Mouse (Mus musculus): ENCODE measurements around the gene Tmem175. TPM values are rescaled to one million over a fixed set of nuclear protein-coding genes. Genes with fewer than 3 reads are reported as not detected.

The Tmem175 gene
- polyA plus RNA-seq, 1 experiment from 2014 or later = 28.1 TPM

- peak overlapping the region; percentile 66; the same call in 1 of the 2 replicates for H3K9ac ChIP-seq
- peaks cover 19% of the 10 kb centered on the region for H3K36me3 ChIP-seq
- peak overlapping the region; percentile 52 for H3K4me3 ChIP-seq (replicated peaks)
- peak overlapping the region; percentile 87; the same call in 1 of the 2 replicates for H3K27ac ChIP-seq
- peak overlapping the region; percentile 77 for H3K4me2 ChIP-seq
- WGBS = 77% methylated on average over 9 of the region's 9 CpGs
- no peaks in the 10 kb centered on the region for H3K9me3 ChIP-seq (replicated peaks)
- peaks cover 16% of the 10 kb centered on the region for H3K4me1 ChIP-seq
- ATAC-seq (replicated peaks; ENCODE audit: low FRiP score) = peak; percentile 12; the same call in 1 of the 2 replicates
- peaks cover 4% of the 10 kb centered on the region; the same call in 1 of the 2 replicates for H3K27me3 ChIP-seq
Observed at GRCm38 (mm10) chr5:108669986-108670385, 40.4 kb downstream of the Tmem175 start.

GRCm38 (mm10) chr5:108670785-108671184 lies 41.2 kb downstream of the Tmem175 start:
- no peak overlapping the region for H3K27ac ChIP-seq
- peaks cover 3% of the 10 kb centered on the region; the same call in 1 of the 2 replicates for H3K27me3 ChIP-seq
- no peak for ATAC-seq (replicated peaks; ENCODE audit: low FRiP score)
- H3K4me3 ChIP-seq (replicated peaks) = no peak overlapping the region
- H3K4me2 ChIP-seq = no peak overlapping the region
- no peaks in the 10 kb centered on the region for H3K9me3 ChIP-seq (replicated peaks)
- H3K36me3 ChIP-seq = peaks cover 19% of the 10 kb centered on the region
- H3K4me1 ChIP-seq = peaks cover 19% of the 10 kb centered on the region
- no peak overlapping the region for H3K9ac ChIP-seq

GRCm38 (mm10) chr5:108671757-108672156 lies 42.2 kb downstream of the Tmem175 start:
- no peak overlapping the region for H3K4me2 ChIP-seq
- peaks cover 19% of the 10 kb centered on the region for H3K36me3 ChIP-seq
- no peak overlapping the region for H3K9ac ChIP-seq
- no peak overlapping the region for H3K27ac ChIP-seq
- 95% methylated on average over 12 of the region's 12 CpGs for WGBS
- peaks cover 19% of the 10 kb centered on the region for H3K4me1 ChIP-seq
- ATAC-seq (replicated peaks; ENCODE audit: low FRiP score) = no peak
- H3K27me3 ChIP-seq = no peaks in the 10 kb centered on the region
- no peaks in the 10 kb centered on the region for H3K9me3 ChIP-seq (replicated peaks)
- H3K4me3 ChIP-seq (replicated peaks) = no peak overlapping the region

- Histone ChIP-seq H3K9me3 (replicated peaks) (no peaks in the 10 kb centered on the region), H3K4me1 (peaks cover 23% of the 10 kb centered on the region), H3K36me3 (peaks cover 19% of the 10 kb centered on the region), H3K27ac (peak overlapping the region; percentile 67; the same call in 1 of the 2 replicates), H3K27me3 (no peaks in the 10 kb centered on the region), H3K4me2 (no peak overlapping the region), H3K4me3 (replicated peaks) (no peak overlapping the region), H3K9ac (no peak overlapping the region)
- ATAC-seq (replicated peaks; ENCODE audit: low FRiP score) = no peak
- 80% methylated on average over 2 of the region's 2 CpGs for WGBS
Observed at GRCm38 (mm10) chr5:108674624-108675023, 45.1 kb downstream of the Tmem175 start.

GRCm38 (mm10) chr5:108675251-108675816 lies 45.8 kb downstream of the Tmem175 start, which contains the start of gene Slc26a1:
Gene Slc26a1, minus strand, starts transcription at chr5:108675569.
- peak within 1 kb of the TSS; percentile 67 for H3K27ac ChIP-seq
- no peak within 1 kb of the TSS for H3K9ac ChIP-seq
- WGBS = 73% methylated on average over 9 of the region's 9 CpGs
- peaks cover 16% of the 10 kb centered on the region for H3K4me1 ChIP-seq
- H3K36me3 ChIP-seq = peaks cover 19% of the 10 kb centered on the region
- no peaks in the 10 kb centered on the region for H3K9me3 ChIP-seq (replicated peaks)
- H3K27me3 ChIP-seq = no peaks in the 10 kb centered on the region
- no peak within 1 kb of the TSS for H3K4me2 ChIP-seq
- no peak; the same call in 1 of the 2 replicates for ATAC-seq (replicated peaks; ENCODE audit: low FRiP score)
- H3K4me3 ChIP-seq (replicated peaks) = no peak within 1 kb of the TSS

GRCm38 (mm10) chr5:108676772-108677498 lies 47.4 kb downstream of the Tmem175 start:
- peak; percentile 68 for ATAC-seq (replicated peaks; ENCODE audit: low FRiP score)
- Histone ChIP-seq H3K27ac (peak overlapping the region; percentile 68), H3K4me3 (replicated peaks) (peak overlapping the region; percentile 43), H3K4me1 (peaks cover 16% of the 10 kb centered on the region), H3K36me3 (peaks cover 10% of the 10 kb centered on the region), H3K9me3 (replicated peaks) (no peaks in the 10 kb centered on the region), H3K9ac (peak overlapping the region; percentile 44; the same call in 1 of the 2 replicates), H3K27me3 (no peaks in the 10 kb centered on the region), H3K4me2 (peak overlapping the region; percentile 74)
- 15% methylated on average over 5 of the region's 5 CpGs for WGBS

GRCm38 (mm10) chr5:108677605-108678295 lies 48.2 kb downstream of the Tmem175 start:
- H3K27ac ChIP-seq = peak overlapping the region; percentile 68
- H3K4me2 ChIP-seq = peak overlapping the region; percentile 74
- no peaks in the 10 kb centered on the region for H3K9me3 ChIP-seq (replicated peaks)
- H3K36me3 ChIP-seq = peaks cover 4% of the 10 kb centered on the region; the same call in 1 of the 2 replicates
- H3K4me3 ChIP-seq (replicated peaks) = peak overlapping the region; percentile 43
- peaks cover 16% of the 10 kb centered on the region for H3K4me1 ChIP-seq
- 4% methylated on average over 25 of the region's 25 CpGs for WGBS
- ATAC-seq (replicated peaks; ENCODE audit: low FRiP score) = peak; percentile 76
- peak overlapping the region; percentile 44 for H3K9ac ChIP-seq
- no peaks in the 10 kb centered on the region for H3K27me3 ChIP-seq

- no peaks in the 10 kb centered on the region for H3K36me3 ChIP-seq
- no peak overlapping the region for H3K4me2 ChIP-seq
- ATAC-seq (replicated peaks; ENCODE audit: low FRiP score) = no peak
- no peaks in the 10 kb centered on the region for H3K9me3 ChIP-seq (replicated peaks)
- H3K4me3 ChIP-seq (replicated peaks) = no peak overlapping the region
- no peak overlapping the region for H3K27ac ChIP-seq
- H3K9ac ChIP-seq = no peak overlapping the region
- no peaks in the 10 kb centered on the region for H3K27me3 ChIP-seq
- 93% methylated on average over 6 of the region's 6 CpGs for WGBS
- peaks cover 16% of the 10 kb centered on the region for H3K4me1 ChIP-seq
Observed at GRCm38 (mm10) chr5:108678296-108678854, 48.8 kb downstream of the Tmem175 start.

- Histone ChIP-seq H3K4me1 (peaks cover 16% of the 10 kb centered on the region), H3K9me3 (replicated peaks) (no peaks in the 10 kb centered on the region), H3K27ac (no peak overlapping the region), H3K27me3 (no peaks in the 10 kb centered on the region), H3K9ac (no peak overlapping the region), H3K36me3 (no peaks in the 10 kb centered on the region), H3K4me3 (replicated peaks) (no peak overlapping the region), H3K4me2 (no peak overlapping the region)
- WGBS = 60% methylated on average over 3 of the region's 3 CpGs
- ATAC-seq (replicated peaks; ENCODE audit: low FRiP score) = no peak
Observed at GRCm38 (mm10) chr5:108679909-108680308, 50.3 kb downstream of the Tmem175 start.

- H3K27me3 ChIP-seq = no peaks in the 10 kb centered on the region
- peaks cover 13% of the 10 kb centered on the region for H3K4me1 ChIP-seq
- no peaks in the 10 kb centered on the region for H3K9me3 ChIP-seq (replicated peaks)
- no peak overlapping the region for H3K4me2 ChIP-seq
- ATAC-seq (replicated peaks; ENCODE audit: low FRiP score) = no peak
- no peak overlapping the region for H3K9ac ChIP-seq
- no peak overlapping the region for H3K27ac ChIP-seq
- H3K36me3 ChIP-seq = no peaks in the 10 kb centered on the region
- 93% methylated on average over 6 of the region's 6 CpGs for WGBS
- H3K4me3 ChIP-seq (replicated peaks) = no peak overlapping the region
Observed at GRCm38 (mm10) chr5:108680871-108681270, 51.3 kb downstream of the Tmem175 start.

GRCm38 (mm10) chr5:108689091-108689490 lies 59.5 kb downstream of the Tmem175 start:
- WGBS = 72% methylated on average over 5 of the region's 5 CpGs
- H3K4me3 ChIP-seq (replicated peaks) = no peak overlapping the region
- no peaks in the 10 kb centered on the region for H3K36me3 ChIP-seq
- ATAC-seq (replicated peaks; ENCODE audit: low FRiP score) = no peak
- no peak overlapping the region for H3K4me2 ChIP-seq
- H3K27me3 ChIP-seq = no peaks in the 10 kb centered on the region
- no peaks in the 10 kb centered on the region for H3K9me3 ChIP-seq (replicated peaks)
- no peak overlapping the region for H3K27ac ChIP-seq
- H3K4me1 ChIP-seq = peaks cover 21% of the 10 kb centered on the region
- no peak overlapping the region for H3K9ac ChIP-seq

GRCm38 (mm10) chr5:108691152-108691551 lies 61.6 kb downstream of the Tmem175 start:
- Histone ChIP-seq H3K4me1 (peaks cover 35% of the 10 kb centered on the region), H3K36me3 (no peaks in the 10 kb centered on the region), H3K27me3 (no peaks in the 10 kb centered on the region), H3K27ac (no peak overlapping the region), H3K4me3 (replicated peaks) (no peak overlapping the region), H3K9ac (no peak overlapping the region), H3K4me2 (no peak overlapping the region), H3K9me3 (replicated peaks) (no peaks in the 10 kb centered on the region)
- no peak for ATAC-seq (replicated peaks; ENCODE audit: low FRiP score)
- WGBS = 73% methylated on average over 4 of the region's 4 CpGs

Data from kidney, embryonic 15.5 days (tissue).